Mouse (Mus musculus): ENCODE data around the gene Coq7. TPM values are rescaled to one million over a fixed set of nuclear protein-coding genes. Genes with fewer than 3 reads are reported as not detected.

Coq7 gene
- 31.1 and 61.7 TPM in 2 replicates for total RNA-seq (2014; fragmentation: Nextera tagmentation)
- 40.3 and 69.8 TPM in 2 replicates for total RNA-seq (2017)

DNA sequence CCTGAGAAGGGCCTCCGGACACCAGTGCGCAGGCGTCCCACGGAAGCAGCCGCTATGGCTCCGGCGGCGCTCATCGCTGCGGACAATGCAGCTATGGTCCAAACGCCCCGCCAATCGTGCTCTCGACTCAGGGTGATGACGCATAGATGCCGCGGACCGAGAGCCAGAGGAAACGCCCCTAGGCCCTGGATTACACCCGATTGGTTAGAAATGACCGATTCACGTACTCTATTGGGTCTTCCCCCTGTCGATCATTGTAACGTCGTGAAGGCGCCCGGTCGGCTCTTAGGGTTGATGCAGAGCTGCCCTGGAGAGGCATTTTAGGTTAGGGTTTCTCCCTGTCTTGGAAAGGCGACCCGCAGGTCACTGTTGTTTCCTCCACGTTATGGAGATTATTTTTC, at the start of gene Coq7:
Coq7 (minus strand) TSS at position 179 of the 401 bp plus-strand sequence.
- ATAC-seq (replicated peaks; ENCODE audit: low FRiP score, low TSS enrichment, poor library complexity, severe bottlenecking) = peak; percentile 97

DNA sequence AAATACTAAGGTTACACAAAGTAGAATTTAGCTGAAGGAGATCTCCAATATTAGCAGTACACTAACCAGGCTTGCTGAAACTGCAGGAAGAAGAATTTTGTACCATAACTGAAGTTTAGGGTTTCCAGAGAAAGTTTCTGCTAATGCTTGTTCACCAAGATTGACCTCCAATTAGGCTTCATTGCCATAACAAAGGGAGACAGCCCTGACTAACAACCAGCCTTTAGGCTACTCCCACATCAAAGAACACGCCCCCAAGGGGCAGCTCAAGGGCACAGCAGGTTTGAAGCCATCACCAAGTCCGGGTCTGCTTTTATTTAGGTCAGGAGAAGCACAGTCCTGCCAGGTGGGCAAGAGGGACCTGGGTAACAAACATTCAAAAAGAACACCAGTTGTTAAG, 46.8 kb upstream of the Coq7 start:
- ATAC-seq (replicated peaks; ENCODE audit: low FRiP score, low TSS enrichment, poor library complexity, severe bottlenecking) = no peak

- ATAC-seq (replicated peaks; ENCODE audit: low FRiP score, low TSS enrichment, poor library complexity, severe bottlenecking) = no peak
Observed at GRCm38 (mm10) chr7:118578269-118578668, 45.1 kb upstream of the Coq7 start.

DNA sequence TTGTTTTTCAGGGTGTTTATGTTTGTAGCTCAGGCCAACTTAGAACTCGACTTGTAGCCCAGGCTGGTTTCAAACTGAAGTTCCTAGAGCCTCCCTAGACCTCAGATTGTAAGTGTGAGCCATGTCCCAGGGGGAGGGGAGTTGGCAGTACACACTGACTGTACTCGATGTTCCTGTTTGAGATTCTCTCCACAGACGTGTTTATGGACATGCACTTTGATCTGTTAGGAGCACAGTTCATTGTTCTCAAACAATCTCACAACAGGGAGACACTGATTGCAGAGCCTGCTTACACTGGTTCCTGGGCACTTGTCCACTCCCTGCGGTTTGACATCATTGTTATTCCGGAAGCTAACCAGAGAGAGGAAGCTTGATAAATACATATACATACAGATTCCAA, 38.9 kb upstream of the Coq7 start:
- ATAC-seq (replicated peaks; ENCODE audit: low FRiP score, low TSS enrichment, poor library complexity, severe bottlenecking) = no peak

- no peak for ATAC-seq (replicated peaks; ENCODE audit: low FRiP score, low TSS enrichment, poor library complexity, severe bottlenecking)
Observed at GRCm38 (mm10) chr7:118571350-118571749, 38.2 kb upstream of the Coq7 start.

DNA sequence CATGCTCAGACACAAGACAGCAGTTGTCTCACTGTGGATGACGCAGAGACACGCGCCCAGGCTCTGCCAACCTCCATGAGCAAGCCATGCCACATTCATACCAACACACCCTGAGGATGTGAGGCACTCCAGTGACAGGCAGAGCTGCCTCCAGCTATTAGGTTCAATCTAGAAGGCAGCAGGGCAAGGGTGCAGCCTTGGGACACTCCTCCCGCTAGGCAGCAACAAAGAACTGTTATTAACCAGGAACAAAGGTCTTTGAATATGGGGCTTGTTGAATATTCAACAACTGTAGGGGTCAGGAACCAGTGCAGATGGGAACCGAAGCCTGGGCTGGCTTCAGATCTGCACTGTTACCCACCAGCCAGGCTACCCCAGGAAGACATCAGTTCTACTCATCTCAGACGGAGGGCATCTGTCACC, 36.0 kb upstream of the Coq7 start:
- ATAC-seq (replicated peaks; ENCODE audit: low FRiP score, low TSS enrichment, poor library complexity, severe bottlenecking) = no peak

- ATAC-seq (replicated peaks; ENCODE audit: low FRiP score, low TSS enrichment, poor library complexity, severe bottlenecking) = no peak
Observed at GRCm38 (mm10) chr7:118554290-118554689, 21.1 kb upstream of the Coq7 start.

DNA sequence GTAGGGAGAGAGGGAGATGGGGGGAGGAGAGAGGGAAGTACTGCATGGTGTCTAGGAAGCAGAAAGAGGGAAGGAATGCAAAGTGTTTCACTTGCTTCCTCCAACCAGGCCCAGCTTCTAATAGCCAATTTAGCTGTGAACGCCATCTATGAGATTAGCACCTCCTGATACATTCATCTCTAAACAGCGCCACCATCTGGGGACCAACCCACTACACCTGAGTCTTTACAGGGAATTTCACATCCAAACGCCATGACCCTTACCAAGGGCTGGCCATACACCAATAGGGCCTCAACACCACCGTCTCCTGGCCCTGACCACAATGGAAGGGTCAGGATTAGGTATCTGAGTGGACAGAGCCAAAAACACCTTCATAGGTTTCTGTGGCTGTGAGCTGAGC, 20.7 kb upstream of the Coq7 start:
- no peak for ATAC-seq (replicated peaks; ENCODE audit: low FRiP score, low TSS enrichment, poor library complexity, severe bottlenecking)

- ATAC-seq (replicated peaks; ENCODE audit: low FRiP score, low TSS enrichment, poor library complexity, severe bottlenecking) = no peak
Observed at GRCm38 (mm10) chr7:118547451-118547850, 14.3 kb upstream of the Coq7 start.

DNA sequence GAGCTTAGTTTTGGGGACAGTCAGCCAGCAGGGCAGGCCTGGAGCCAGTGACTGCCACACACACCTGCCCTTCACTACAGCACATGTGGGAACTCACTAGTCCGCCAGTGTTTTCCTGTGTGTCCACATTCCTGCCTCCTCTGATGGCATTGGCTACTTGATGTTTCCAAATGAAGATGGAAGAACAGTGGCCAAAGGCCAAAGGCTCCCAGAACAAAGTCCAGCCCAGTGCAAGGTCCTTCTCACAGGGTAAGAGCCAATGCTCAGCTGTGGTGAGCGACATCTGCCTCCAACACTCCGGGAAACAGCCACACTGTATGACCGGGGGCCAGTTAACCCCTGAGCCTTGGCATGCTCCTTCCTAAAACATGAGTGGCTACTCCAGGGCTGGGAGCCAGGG, 11.0 kb upstream of the Coq7 start:
- ATAC-seq (replicated peaks; ENCODE audit: low FRiP score, low TSS enrichment, poor library complexity, severe bottlenecking) = no peak

- ATAC-seq (replicated peaks; ENCODE audit: low FRiP score, low TSS enrichment, poor library complexity, severe bottlenecking) = no peak
Observed at GRCm38 (mm10) chr7:118535076-118535475, 1.9 kb upstream of the Coq7 start.

GRCm38 (mm10) chr7:118534326-118534725, 1.2 kb upstream of the Coq7 start:
- no peak for ATAC-seq (replicated peaks; ENCODE audit: low FRiP score, low TSS enrichment, poor library complexity, severe bottlenecking)

DNA sequence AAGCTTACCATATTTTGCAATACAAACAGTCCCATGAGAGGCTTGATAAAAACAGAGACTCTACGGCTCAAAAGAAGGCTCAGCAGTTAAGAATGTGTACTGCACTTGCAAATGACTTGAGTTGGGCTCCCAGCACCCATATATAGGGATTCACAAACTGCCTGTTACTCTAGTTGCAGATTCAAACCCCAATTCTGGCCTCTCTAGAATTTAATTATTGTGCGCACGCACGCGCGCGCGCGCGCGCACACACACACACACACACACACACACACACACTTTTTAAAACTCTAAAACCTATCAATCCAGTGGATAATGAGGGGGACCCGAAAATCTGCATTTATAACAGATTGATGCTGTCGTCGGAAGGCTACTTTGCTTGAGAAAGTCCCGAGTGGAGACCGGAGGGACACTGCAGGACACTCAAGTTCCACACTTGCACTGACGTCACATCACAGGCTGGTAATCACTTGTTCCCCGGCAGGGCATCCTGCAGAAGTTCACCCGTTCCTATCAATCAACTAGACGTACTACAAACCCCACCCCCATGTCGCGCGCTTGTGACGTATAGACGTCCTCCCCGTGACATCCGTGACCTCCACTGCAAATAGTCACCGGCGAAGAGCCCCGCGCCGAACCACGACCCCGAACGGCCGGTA, 508 bp downstream of the Coq7 start:
- ATAC-seq (replicated peaks; ENCODE audit: low FRiP score, low TSS enrichment, poor library complexity, severe bottlenecking) = peak; percentile 97

DNA sequence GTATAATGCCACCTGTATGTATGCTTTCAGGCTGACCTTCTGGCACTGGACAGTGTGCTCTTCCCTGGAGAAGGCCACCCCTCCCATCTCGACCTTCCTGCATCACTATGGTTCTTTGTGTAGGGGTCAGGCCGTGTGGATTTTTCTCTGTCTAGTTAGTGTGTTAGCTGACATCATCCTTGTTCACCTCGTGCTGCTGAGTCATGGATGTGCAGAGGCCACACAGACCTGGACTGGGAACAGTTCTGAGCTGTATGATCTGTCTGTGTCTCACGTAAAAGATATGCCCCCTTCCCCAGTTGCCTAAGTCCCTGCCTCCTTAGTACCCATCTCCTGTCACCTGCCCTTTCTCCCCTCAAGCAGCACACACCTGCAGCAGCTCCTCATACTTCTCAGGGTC, 6.2 kb downstream of the Coq7 start:
- no peak for ATAC-seq (replicated peaks; ENCODE audit: low FRiP score, low TSS enrichment, poor library complexity, severe bottlenecking)

- ATAC-seq (replicated peaks; ENCODE audit: low FRiP score, low TSS enrichment, poor library complexity, severe bottlenecking) = no peak
Observed at GRCm38 (mm10) chr7:118522077-118522476, 11.1 kb downstream of the Coq7 start.

GRCm38 (mm10) chr7:118519661-118520060, 13.5 kb downstream of the Coq7 start:
- no peak for ATAC-seq (replicated peaks; ENCODE audit: low FRiP score, low TSS enrichment, poor library complexity, severe bottlenecking)

DNA sequence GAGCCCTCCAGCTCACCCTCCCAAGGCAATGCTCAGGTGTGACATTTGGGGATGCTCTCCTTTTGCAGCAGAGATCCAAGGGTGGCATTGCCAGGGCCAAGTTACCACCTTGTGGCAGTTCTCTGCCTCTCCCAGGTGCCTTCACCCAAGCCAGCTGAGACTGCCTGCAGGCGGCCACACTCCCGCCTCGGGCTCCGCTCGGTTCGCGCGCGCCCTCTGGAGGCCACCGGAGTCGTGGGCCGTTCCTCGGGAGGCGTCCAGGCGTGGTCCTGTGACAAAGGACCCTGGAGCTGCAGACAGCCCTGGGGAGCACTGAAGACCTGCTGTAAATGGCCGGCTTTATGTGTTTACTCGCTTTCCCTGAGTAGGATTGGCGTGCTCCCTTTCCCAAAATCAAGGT, 14.5 kb downstream of the Coq7 start:
- peak; percentile 96 for ATAC-seq (replicated peaks; ENCODE audit: low FRiP score, low TSS enrichment, poor library complexity, severe bottlenecking)

DNA sequence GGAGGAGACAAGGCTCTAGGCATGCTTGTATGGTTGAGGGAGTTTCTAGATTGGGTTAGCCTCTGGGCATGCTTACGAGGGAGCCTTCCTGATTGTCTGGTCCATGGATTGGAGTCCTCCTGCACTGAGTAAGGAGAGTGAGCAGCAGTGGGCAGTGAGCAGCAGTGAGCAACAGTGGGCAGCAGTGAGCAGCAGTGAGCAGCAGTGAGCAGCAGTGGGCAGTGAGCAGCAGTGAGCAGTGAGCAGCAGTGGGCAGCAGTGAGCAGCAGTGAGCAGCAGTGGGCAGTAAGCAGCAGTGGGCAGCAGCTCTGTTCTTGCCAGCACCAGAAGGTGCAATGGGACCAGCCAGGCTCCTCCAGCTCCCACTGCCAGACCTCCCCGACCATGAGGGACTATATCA, 15.3 kb downstream of the Coq7 start:
- peak; percentile 68 for ATAC-seq (replicated peaks; ENCODE audit: low FRiP score, low TSS enrichment, poor library complexity, severe bottlenecking)

DNA sequence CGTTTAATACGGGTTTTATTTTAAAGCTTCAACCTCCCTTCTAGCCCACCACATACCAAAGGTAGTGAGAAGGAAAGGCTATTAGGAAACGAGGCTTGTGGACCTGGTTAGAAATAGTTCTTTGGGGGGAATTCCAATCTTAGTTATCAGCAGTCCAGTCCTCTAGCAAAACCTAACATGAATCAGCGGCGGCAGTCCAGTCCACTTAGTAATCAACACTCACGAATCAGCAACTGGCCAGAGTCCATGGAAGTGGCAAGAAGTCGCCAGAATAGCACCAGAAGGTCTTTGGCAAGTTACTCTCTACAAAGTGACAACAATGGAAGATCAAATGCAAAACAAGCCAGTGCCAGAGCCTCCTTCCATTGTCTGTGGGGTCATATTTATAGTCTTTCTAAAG, 24.6 kb downstream of the Coq7 start:
- no peak for ATAC-seq (replicated peaks; ENCODE audit: low FRiP score, low TSS enrichment, poor library complexity, severe bottlenecking)

DNA sequence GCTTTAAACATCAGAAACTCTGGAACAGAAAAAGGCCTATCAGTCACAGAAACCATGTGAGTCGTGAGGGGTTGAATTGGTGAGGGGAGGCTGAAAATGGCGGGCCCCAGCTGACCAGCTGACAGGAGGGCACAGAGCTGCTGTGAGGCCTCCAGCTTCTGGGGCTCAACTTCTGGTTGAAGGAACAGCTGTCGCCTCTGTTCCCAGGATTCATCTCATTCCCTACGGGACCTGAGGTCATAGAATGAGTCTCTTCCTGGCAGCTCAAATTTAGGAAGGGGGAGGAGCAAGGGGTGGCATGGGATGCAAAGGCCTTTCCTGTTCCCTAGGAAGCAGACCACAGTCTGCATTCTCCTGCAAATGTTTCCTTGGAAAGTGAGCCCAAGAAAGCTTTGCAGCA, 29.3 kb downstream of the Coq7 start:
- no peak for ATAC-seq (replicated peaks; ENCODE audit: low FRiP score, low TSS enrichment, poor library complexity, severe bottlenecking)

DNA sequence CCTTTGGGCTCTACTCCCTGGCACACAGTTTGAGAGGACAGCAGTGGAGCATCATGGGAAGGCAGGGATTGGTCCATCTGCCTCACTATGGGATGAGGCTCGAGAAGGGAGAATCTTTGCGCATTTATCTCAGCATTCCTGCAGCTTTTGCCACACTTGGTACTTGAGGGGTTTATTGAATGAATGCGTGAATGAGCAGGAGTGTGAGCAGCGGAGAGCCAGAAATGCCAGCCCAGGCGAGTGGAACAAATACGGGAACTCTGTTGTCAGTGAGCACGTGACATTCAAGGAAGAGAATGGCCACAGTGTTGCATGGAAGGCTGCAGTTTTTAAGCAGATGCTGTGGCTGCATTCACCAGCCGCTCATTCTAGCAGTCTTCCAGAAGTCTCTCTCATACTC, 30.8 kb downstream of the Coq7 start:
- no peak for ATAC-seq (replicated peaks; ENCODE audit: low FRiP score, low TSS enrichment, poor library complexity, severe bottlenecking)

Data from megakaryocyte-erythroid progenitor cell, adult 5-6 weeks (primary cell).